Comparison of ENCODE assay signal across 11 mouse cellular contexts in genomic region chr3:108367173-108367572, GRCm38 (mm10). TPM values are rescaled to one million over a fixed set of nuclear protein-coding genes. Genes with fewer than 3 reads are reported as not detected.
DNase-seq lines count a peak whose midpoint lies in the region; ATAC-seq and TF ChIP-seq lines count a peak whose summit lies in the region.
"Had no signal": no experiment of that assay in that cellular context is flagged by ENCODE, and none has a peak within 500 bp of the region (broad histone marks: within the 10 kb centered on the region; RNA-seq: fewer than 3 reads in every experiment).

No protein-coding gene starts in this region.

- DNase-seq in cerebellum, adult 2 months: peak; percentile 40 to 52
- DNase-seq in cerebellum, adult 11 months: no peak
- no peak for DNase-seq in lung, postnatal 36 days
- DNase-seq in forebrain, postnatal 0 days: no peak
- DNase-seq in right cerebral cortex, postnatal 25 days: no peak
- DNase-seq in gastrocnemius, adult 2 months: no peak
- DNase-seq: thymus, postnatal 14 days had no signal

- no peaks in the 10 kb centered on the region for H3K36me3 ChIP-seq in lung, embryonic 16.5 days (ENCODE audit: control insufficient read depth, insufficient read depth, low read length)
- no peaks in the 10 kb centered on the region for H3K36me3 ChIP-seq in forebrain, postnatal 0 days (ENCODE audit: insufficient read depth)
- H3K36me3 ChIP-seq in midbrain, embryonic 16.5 days (ENCODE audit: control insufficient read depth, insufficient read depth, low read length): no peaks in the 10 kb centered on the region

- H3K4me1 ChIP-seq in cerebellum, adult 2 months (ENCODE audit: control insufficient read depth, insufficient read depth, low read length): no peaks in the 10 kb centered on the region; the same call in 1 of the 2 replicates
- peaks cover 7% of the 10 kb centered on the region for H3K4me1 ChIP-seq in lung, embryonic 16.5 days (replicated peaks; ENCODE audit: control insufficient read depth, insufficient read depth, low read length)
- H3K4me1 ChIP-seq in forebrain, postnatal 0 days (ENCODE audit: insufficient read depth): 0 out of 2 replicates have a peak, but pooled peaks cover 4% of the 10 kb centered on the region
- H3K4me1 ChIP-seq in midbrain, embryonic 16.5 days (ENCODE audit: control insufficient read depth, insufficient read depth, low read length): no peaks in the 10 kb centered on the region; the same call in 1 of the 2 replicates

- no peak for TF ChIP-seq CTCF in cerebellum, adult 2 months (IDR thresholded peaks at IDR 0.05; ENCODE audit: borderline replicate concordance, insufficient read depth, low read depth, low read length)
- TF ChIP-seq CTCF in forebrain, postnatal 0 days (IDR thresholded peaks at IDR 0.05; ENCODE audit: low read depth): no peak
- TF ChIP-seq CTCF in gastrocnemius, adult 2 months (IDR thresholded peaks at IDR 0.05): no peak

- no peak for TF ChIP-seq POLR2A in cerebellum, adult 2 months (IDR thresholded peaks at IDR 0.05; ENCODE audit: borderline replicate concordance, insufficient read depth, low read length)

- H3K9me3 ChIP-seq in lung, embryonic 16.5 days (ENCODE audit: control insufficient read depth, low read length): no peaks in the 10 kb centered on the region
- H3K9me3 ChIP-seq in forebrain, postnatal 0 days (ENCODE audit: low read length): no peaks in the 10 kb centered on the region
- no peaks in the 10 kb centered on the region for H3K9me3 ChIP-seq in midbrain, embryonic 16.5 days (replicated peaks; ENCODE audit: control insufficient read depth, low read length, poor library complexity, severe bottlenecking)

- WGBS in cerebellum, adult 2 months: 51% methylated on average over 9 of the region's 9 CpGs
- WGBS in lung, embryonic 16.5 days: 49% methylated on average over 9 of the region's 9 CpGs
- WGBS in forebrain, postnatal 0 days: 65% methylated on average over 9 of the region's 9 CpGs
- 53% methylated on average over 9 of the region's 9 CpGs for WGBS in midbrain, embryonic 16.5 days

- H3K9ac ChIP-seq in lung, embryonic 16.5 days (ENCODE audit: low read length): no peak overlapping the region
- H3K9ac ChIP-seq in forebrain, postnatal 0 days: no peak overlapping the region
- no peak overlapping the region for H3K9ac ChIP-seq in midbrain, embryonic 16.5 days (ENCODE audit: low read depth, low read length)
- H3K9ac ChIP-seq: liver, embryonic 14.5 days had no signal

- H3K4me3 ChIP-seq in cerebellum, adult 2 months (replicated peaks; ENCODE audit: insufficient read depth, low read depth, low read length): no peak overlapping the region
- H3K4me3 ChIP-seq in lung, embryonic 16.5 days (ENCODE audit: low read length): no peak overlapping the region
- H3K4me3 ChIP-seq in forebrain, postnatal 0 days (ENCODE audit: low read depth, low read length): no peak overlapping the region
- H3K4me3 ChIP-seq in midbrain, embryonic 16.5 days (ENCODE audit: low read depth, low read length): peak overlapping the region; percentile 15; the same call in 1 of the 2 replicates
- H3K4me3 ChIP-seq in gastrocnemius, adult 2 months: no peak overlapping the region

- no peaks in the 10 kb centered on the region for H3K27me3 ChIP-seq in cerebellum, adult 2 months (ENCODE audit: control insufficient read depth, insufficient read depth, low read length)
- H3K27me3 ChIP-seq in lung, embryonic 16.5 days (ENCODE audit: control insufficient read depth, insufficient read depth, low read depth, low read length): no peaks in the 10 kb centered on the region
- no peaks in the 10 kb centered on the region for H3K27me3 ChIP-seq in forebrain, postnatal 0 days (ENCODE audit: insufficient read depth, low read length)
- no peaks in the 10 kb centered on the region for H3K27me3 ChIP-seq in midbrain, embryonic 16.5 days (ENCODE audit: control insufficient read depth, insufficient read depth, low read depth, low read length)

- intact Hi-C loops in gastrocnemius, adult 2 months (cut with DNase I): no loop called here

- H3K4me2 ChIP-seq in lung, embryonic 16.5 days (ENCODE audit: low read depth, low read length): peak overlapping the region; percentile 22; the same call in 1 of the 2 replicates
- no peak overlapping the region for H3K4me2 ChIP-seq in forebrain, postnatal 0 days (ENCODE audit: low read depth)
- peak overlapping the region; percentile 34 for H3K4me2 ChIP-seq in midbrain, embryonic 16.5 days (ENCODE audit: low read length)

- H3K27ac ChIP-seq in cerebellum, adult 2 months (ENCODE audit: insufficient read depth, low read length): no peak overlapping the region
- no peak overlapping the region for H3K27ac ChIP-seq in lung, embryonic 16.5 days (ENCODE audit: low read length)
- no peak overlapping the region for H3K27ac ChIP-seq in forebrain, postnatal 0 days (ENCODE audit: low read depth, low read length)
- no peak overlapping the region; the same call in 1 of the 2 replicates for H3K27ac ChIP-seq in midbrain, embryonic 16.5 days (ENCODE audit: low read length)
- no peak overlapping the region for H3K27ac ChIP-seq in gastrocnemius, adult 2 months
- H3K27ac ChIP-seq: liver, embryonic 14.5 days had no signal

- no peak for ATAC-seq in lung, embryonic 16.5 days (ENCODE audit: low read depth)
- ATAC-seq in forebrain, postnatal 0 days: peak; percentile 47; the same call in 1 of the 2 replicates
- ATAC-seq in midbrain, embryonic 16.5 days: no peak

RNA-seq across cellular contexts. Expression of gene Mybphl, which starts 2.5 kb away (rescaled TPM):
- polyA plus RNA-seq in cerebellum, adult 2 months (2012; rRNA removed): 0.16 TPM in 1 of 2 replicates, not detected in the other
- 6.1 and 9.9 TPM in 2 replicates for polyA plus RNA-seq in lung, embryonic 16.5 days (2015; fragmentation: Nextera tagmentation; extraction: Ambion mirVana)
- not detected in 2 replicates for total RNA-seq in forebrain, postnatal 0 days (2014; rRNA removed)
- not detected in 2 replicates for polyA plus RNA-seq in forebrain, postnatal 0 days (2015; fragmentation: Nextera tagmentation; extraction: Ambion mirVana)
- polyA plus RNA-seq in midbrain, embryonic 16.5 days (2015; fragmentation: Nextera tagmentation; extraction: Ambion mirVana): not detected in 2 replicates
- not detected for total RNA-seq in gastrocnemius, adult 2 months (2021)
- total RNA-seq: hematopoietic stem cell, adult 5-6 weeks had no signal

RNA-seq across cellular contexts. Expression of gene Psrc1, which starts 16.5 kb away (rescaled TPM):
- polyA plus RNA-seq in cerebellum, adult 2 months (2012; rRNA removed): 0.21 and 0.28 TPM in 2 replicates
- polyA plus RNA-seq in lung, embryonic 16.5 days (2015; fragmentation: Nextera tagmentation; extraction: Ambion mirVana): 73.9 and 75.6 TPM in 2 replicates
- total RNA-seq in forebrain, postnatal 0 days (2014; rRNA removed): 9.5 and 10.5 TPM in 2 replicates
- 6.5 and 7.0 TPM in 2 replicates for polyA plus RNA-seq in forebrain, postnatal 0 days (2015; fragmentation: Nextera tagmentation; extraction: Ambion mirVana)
- 3.9 and 5.2 TPM in 2 replicates for polyA plus RNA-seq in midbrain, embryonic 16.5 days (2015; fragmentation: Nextera tagmentation; extraction: Ambion mirVana)
- total RNA-seq in gastrocnemius, adult 2 months (2021): not detected

RNA-seq across cellular contexts. Expression of gene Celsr2, which starts 48.2 kb away (rescaled TPM):
- polyA plus RNA-seq in cerebellum, adult 2 months (2012; rRNA removed): 57.4 and 58.2 TPM in 2 replicates
- polyA plus RNA-seq in lung, embryonic 16.5 days (2015; fragmentation: Nextera tagmentation; extraction: Ambion mirVana): 6.8 and 6.9 TPM in 2 replicates
- 39.0 and 51.4 TPM in 2 replicates for total RNA-seq in forebrain, postnatal 0 days (2014; rRNA removed)
- polyA plus RNA-seq in forebrain, postnatal 0 days (2015; fragmentation: Nextera tagmentation; extraction: Ambion mirVana): 14.4 and 24.5 TPM in 2 replicates
- 27.9 and 33.2 TPM in 2 replicates for polyA plus RNA-seq in midbrain, embryonic 16.5 days (2015; fragmentation: Nextera tagmentation; extraction: Ambion mirVana)
- total RNA-seq in gastrocnemius, adult 2 months (2021): 1 to 10 TPM; 6.4 to 8.8 TPM

Comparison
In these comparisons a context has a peak if more than half of its experiments do, and no peak if none do; other contexts are left out.
1. DNase-seq: peak in cerebellum, adult 2 months (2 of 2); none in cerebellum, adult 11 months (single experiment), lung, postnatal 36 days (single experiment), forebrain, postnatal 0 days (single experiment), right cerebral cortex, postnatal 25 days (single experiment) and gastrocnemius, adult 2 months (single experiment).